Mouse (Mus musculus) thymus, postnatal 14 days (tissue): ENCODE results near the gene Htr5a.

Experiments used
- DNase-seq: peaks from one replicate; pipeline ENCODE4 v3.0.0; 2021

The Htr5a gene

GRCm38 (mm10) chr5:27888080-27888479, 46.1 kb downstream of the Htr5a start:
- DNase-seq = no peak

- DNase-seq = no peak
Observed at GRCm38 (mm10) chr5:27895961-27896360, 54.0 kb downstream of the Htr5a start.

DNA sequence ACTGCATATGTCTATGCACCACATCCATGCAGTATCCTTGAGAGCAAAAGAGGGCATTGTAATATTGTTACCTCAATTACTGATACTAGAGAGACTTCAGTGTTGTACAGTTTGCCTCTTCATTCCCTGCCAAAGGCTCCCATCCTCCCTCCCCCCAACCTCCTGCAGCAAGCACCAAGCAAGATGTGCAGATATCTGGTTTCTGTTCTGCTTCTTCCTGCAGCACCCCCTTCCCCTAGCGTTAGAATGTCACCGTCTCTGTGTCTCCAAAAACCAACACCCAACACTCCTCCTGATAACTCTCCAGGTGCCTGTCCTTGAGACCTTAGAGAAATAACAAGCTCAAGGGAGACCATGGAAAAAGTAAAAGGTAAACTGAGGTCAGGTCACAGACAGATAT, 57.8 kb downstream of the Htr5a start:
- DNase-seq = no peak

DNA sequence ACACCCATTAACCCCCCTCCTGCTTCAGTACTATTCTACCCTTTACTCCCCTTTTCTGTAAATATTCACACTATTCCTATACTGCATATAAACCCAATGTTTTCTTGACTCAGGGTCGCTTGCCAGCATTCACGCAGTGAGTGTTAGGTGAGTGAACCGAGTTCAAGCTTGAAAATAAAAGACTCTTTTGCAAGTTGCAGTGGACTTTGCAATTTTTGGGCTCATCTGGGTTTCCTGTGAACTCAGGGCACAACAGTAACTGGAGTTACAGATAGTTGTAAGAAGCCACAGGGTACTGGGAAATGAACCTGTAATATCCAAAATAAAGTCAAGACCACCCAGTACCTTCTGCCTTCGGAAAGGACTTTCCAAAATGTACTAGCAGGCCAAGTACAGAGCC, 58.2 kb downstream of the Htr5a start:
- no peak for DNase-seq
